Mouse (Mus musculus): ENCODE measurements around the gene 5730522E02Rik. TPM values are rescaled to one million over a fixed set of nuclear protein-coding genes. Genes with fewer than 3 reads are reported as not detected.
A peak's percentile ranks its signal among the peaks of the same experiment; 100 is the strongest.

Gene 5730522E02Rik
- total RNA-seq, 2 experiments from 2014 or later = 13.9 to 14.0 TPM

- DNase-seq (ENCODE audit: low spot score in 2 of 2) = no peak
- no peak overlapping the region for H3K4me3 ChIP-seq
- TF ChIP-seq CTCF (conservative IDR thresholded peaks at IDR 0.05) = no peak
- no peak overlapping the region for H3K27ac ChIP-seq
Measured at GRCm38 (mm10) chr11:26167609-26167971, 43.0 kb downstream of the 5730522E02Rik start.

DNA sequence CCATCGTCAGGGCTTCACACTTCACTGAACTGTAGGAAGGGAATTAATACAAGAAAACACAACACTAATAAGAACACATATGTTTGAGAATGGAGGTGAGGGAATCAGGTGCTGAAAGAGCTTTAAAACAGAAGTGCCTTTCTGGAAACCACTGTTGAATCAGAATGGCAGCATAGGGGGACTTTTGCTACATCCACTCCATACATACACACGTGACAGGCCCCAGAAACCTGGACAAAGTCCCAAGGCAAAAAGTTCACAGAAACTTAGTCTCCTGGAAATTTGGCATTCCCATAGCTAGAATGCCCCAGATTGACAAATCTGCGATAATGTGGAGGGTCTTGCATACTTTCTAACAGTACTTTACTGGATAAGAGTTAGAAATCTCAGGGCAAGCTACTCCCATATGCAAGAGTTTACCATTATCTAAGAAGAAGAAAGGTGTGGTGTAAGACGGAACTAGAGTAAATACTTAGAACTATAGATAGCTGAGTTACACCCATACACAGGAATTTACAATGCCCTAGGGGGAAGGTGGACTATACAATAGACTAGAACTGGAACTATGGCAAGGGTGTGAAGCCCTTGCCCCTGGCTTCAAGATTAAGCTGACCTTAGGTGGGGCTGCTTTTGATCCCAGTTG is 43.5 kb downstream of the 5730522E02Rik start:
- no peak overlapping the region for H3K4me3 ChIP-seq
- no peak for TF ChIP-seq CTCF (conservative IDR thresholded peaks at IDR 0.05)
- H3K27ac ChIP-seq = no peak overlapping the region
- no peak for DNase-seq (ENCODE audit: low spot score in 2 of 2)

DNA sequence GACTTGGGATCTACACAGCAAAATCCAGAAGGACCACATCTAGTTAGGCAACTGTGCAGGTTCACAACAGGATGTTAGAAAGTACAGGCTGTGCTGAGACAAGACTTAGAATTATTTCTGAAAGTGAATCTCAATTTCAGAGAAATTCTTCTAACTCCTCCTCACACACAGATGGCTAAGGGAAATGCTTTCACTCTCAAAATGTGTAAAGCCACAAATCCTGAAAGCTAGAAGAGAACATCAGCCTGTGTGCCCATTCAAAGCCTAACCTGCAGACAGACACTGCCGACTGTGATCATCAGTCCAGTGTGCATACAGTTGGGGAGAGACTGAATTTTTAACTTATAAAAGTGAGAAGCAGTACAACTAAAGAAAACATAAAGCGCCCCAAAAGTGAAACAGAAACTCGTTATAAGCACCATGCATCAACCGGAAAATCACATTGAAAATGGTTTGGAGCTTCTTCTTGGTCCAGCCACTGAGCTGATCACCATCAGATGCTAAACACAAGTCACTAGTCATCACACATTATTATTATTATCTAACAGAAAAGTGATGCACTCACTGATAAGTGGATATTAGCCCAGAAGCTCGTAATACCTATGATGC is 45.8 kb downstream of the 5730522E02Rik start:
- no peak for TF ChIP-seq CTCF (conservative IDR thresholded peaks at IDR 0.05)
- peak in 1 of 2 experiments; percentile 16 for DNase-seq (ENCODE audit: low spot score in 2 of 2)
- peak overlapping the region; percentile 80 for H3K27ac ChIP-seq
- no peak overlapping the region for H3K4me3 ChIP-seq

- no peak for TF ChIP-seq CTCF (conservative IDR thresholded peaks at IDR 0.05)
- H3K4me3 ChIP-seq = no peak overlapping the region
- H3K27ac ChIP-seq = no peak overlapping the region
- no peak for DNase-seq (ENCODE audit: low spot score in 2 of 2)
Measured at GRCm38 (mm10) chr11:26161354-26161753, 49.2 kb downstream of the 5730522E02Rik start.

DNA sequence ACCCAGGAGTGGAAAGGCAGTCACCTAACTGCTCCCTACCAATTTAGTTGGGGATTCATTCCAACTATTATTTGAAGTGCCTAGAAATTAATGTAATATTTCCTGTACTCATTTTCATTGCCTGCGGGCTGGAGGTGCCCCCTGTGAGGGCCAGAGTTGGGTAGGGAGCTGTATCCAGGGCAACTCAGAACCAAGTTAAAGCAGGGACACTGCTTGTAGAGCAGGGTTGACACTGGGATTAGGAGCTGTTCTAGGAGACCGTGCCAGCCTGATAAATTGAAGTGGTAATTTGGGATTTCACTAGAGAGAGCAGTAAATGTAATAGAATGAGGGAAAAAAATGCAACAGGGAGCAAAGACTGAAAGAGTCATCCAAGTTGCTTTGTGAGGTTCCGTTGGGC is 51.5 kb downstream of the 5730522E02Rik start:
- TF ChIP-seq CTCF (conservative IDR thresholded peaks at IDR 0.05) = no peak
- DNase-seq (ENCODE audit: low spot score in 2 of 2) = no peak
- Histone ChIP-seq H3K27ac (peak overlapping the region; percentile 15; the same call in 1 of the 2 replicates), H3K4me3 (no peak overlapping the region)

- DNase-seq (ENCODE audit: low spot score in 2 of 2) = no peak
- no peak for TF ChIP-seq CTCF (conservative IDR thresholded peaks at IDR 0.05)
- no peak overlapping the region for H3K4me3 ChIP-seq
- no peak overlapping the region for H3K27ac ChIP-seq
Measured at GRCm38 (mm10) chr11:26140024-26140423, 70.5 kb downstream of the 5730522E02Rik start.

DNA sequence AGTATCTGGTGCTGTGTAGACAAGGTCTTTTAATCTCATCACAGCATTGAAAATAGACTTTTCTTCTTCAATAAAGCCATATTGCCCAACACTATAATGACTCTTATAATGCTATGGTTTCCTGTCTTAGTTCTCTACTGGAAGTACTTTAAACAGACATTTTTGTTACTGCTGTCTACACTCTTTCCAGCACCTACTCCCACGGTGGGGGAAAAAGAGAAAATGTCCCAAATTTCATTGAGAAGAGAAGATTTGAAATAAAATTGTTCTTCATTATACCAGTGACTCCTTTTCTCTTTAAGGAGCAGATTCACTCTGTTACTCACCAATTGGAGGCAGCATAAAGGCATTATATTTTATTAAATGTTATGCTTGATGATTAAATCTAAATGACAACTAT is 72.5 kb downstream of the 5730522E02Rik start:
- Histone ChIP-seq H3K27ac (no peak overlapping the region), H3K4me3 (no peak overlapping the region)
- no peak for TF ChIP-seq CTCF (conservative IDR thresholded peaks at IDR 0.05)
- DNase-seq (ENCODE audit: low spot score in 2 of 2) = no peak

GRCm38 (mm10) chr11:26130911-26131310 is 79.7 kb downstream of the 5730522E02Rik start:
- H3K4me3 ChIP-seq = no peak overlapping the region
- TF ChIP-seq CTCF (conservative IDR thresholded peaks at IDR 0.05) = no peak
- DNase-seq (ENCODE audit: low spot score in 2 of 2) = no peak
- H3K27ac ChIP-seq = no peak overlapping the region

DNA sequence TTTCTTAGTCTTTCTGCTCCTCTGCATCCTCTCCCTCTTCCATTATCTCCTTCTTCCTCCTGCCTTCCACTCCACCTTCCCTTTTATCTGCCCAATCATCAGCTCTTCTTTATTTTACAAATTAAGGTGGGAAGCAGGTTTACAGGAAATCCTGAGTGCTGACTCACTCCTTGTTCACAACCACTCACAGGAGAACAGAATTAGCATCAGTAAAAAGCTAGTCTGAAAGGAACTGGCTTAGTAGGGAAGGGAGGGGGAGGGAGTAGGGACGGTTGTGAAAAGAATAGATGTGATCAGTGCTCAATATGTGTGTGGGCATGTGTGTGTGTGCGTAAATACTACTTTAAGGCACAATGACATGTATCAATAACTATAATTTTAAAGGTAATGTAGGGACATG is 81.5 kb downstream of the 5730522E02Rik start:
- no peak for DNase-seq (ENCODE audit: low spot score in 2 of 2)
- H3K4me3 ChIP-seq = no peak overlapping the region
- no peak for TF ChIP-seq CTCF (conservative IDR thresholded peaks at IDR 0.05)
- no peak overlapping the region for H3K27ac ChIP-seq

- Histone ChIP-seq H3K4me3 (no peak overlapping the region), H3K27ac (no peak overlapping the region)
- TF ChIP-seq CTCF (conservative IDR thresholded peaks at IDR 0.05) = no peak
- no peak for DNase-seq (ENCODE audit: low spot score in 2 of 2)
Measured at GRCm38 (mm10) chr11:26128385-26128784, 82.2 kb downstream of the 5730522E02Rik start.

DNA sequence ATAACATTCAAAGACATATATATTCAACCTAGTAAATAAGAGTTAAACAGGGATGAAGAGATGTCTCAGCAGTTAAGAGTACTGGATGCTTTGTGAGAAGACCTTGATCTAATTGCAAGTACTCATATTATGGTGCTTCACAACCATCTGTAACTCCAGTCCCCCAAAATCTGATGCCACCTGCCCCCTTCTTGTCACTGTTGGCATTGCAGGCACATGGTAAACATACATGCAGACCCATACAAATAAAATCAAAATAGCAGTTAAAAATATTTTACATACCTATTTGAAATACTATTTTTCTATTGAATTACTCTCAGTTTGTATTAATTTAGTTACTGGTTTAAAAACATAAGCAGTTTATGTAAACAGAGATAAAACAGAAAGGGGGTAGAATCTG is 84.6 kb downstream of the 5730522E02Rik start:
- TF ChIP-seq CTCF (conservative IDR thresholded peaks at IDR 0.05) = peak; percentile 59
- H3K4me3 ChIP-seq = no peak overlapping the region

DNA sequence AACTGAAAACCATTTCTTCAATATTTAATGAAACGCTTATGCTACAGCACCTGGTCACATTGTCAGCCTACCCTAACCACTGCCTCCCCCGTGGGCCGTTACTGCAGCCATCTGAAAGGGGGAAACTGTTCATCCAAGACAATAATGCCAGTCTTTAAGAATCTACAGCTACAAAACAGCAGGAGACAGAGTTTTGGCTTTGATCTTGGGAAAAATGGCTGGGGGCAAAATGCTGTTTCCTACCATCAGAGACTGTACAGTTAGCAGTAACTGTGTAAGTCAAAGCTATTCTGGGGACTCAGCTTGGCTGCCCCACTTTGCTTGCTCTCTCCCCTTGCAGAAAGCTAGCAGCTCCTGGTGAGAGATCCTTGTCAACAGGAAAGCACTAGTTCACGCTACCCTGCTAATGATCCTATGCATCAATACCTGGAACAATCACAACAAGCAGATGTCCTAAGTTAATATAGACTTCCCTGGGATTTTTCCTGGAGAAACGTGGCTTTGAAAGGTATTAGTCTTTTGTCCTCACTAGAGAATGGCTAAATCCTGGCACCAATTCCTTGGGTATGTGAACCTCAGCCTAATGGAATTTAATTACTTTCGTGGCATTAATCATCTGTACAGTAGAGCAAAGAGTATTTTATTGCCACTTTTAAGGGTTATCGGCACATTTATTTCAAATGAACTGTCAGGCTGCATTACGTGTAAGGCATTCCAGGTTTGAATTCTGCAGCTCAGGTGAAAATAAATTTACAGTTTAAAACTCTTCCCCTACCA is 89.6 kb downstream of the 5730522E02Rik start:
- Histone ChIP-seq H3K27ac (peak overlapping the region; percentile 52; the same call in 1 of the 2 replicates), H3K4me3 (no peak overlapping the region)
- no peak for DNase-seq (ENCODE audit: low spot score in 2 of 2)
- TF ChIP-seq CTCF (conservative IDR thresholded peaks at IDR 0.05) = no peak

More for the DNA sequence above, 84.6 kb downstream of the 5730522E02Rik start:
- H3K27ac ChIP-seq = no peak overlapping the region
- DNase-seq (ENCODE audit: low spot score in 2 of 2) = no peak

DNA sequence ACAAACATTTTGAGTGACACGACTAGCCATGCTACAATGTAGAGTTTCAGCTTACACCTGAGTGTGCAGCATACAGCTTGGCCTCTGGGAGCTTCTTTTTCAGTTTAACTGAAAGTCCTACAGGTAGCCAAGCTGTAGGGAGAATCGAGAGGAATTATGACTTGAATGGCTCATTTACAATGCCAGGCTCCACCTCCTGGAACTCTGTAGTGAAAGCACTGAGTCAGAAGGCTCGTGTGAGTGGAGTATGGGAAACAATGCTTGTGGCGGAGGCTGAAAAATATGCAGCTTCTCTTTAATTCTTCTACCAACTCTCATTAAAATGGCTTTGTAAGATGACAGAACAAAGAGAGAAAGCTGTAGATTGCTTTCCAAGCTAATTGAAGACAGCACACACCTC is 92.9 kb downstream of the 5730522E02Rik start:
- Histone ChIP-seq H3K27ac (no peak overlapping the region), H3K4me3 (no peak overlapping the region)
- TF ChIP-seq CTCF (conservative IDR thresholded peaks at IDR 0.05) = no peak
- DNase-seq (ENCODE audit: low spot score in 2 of 2) = no peak
